Mouse (Mus musculus) heart, adult 2 months (tissue): ENCODE measurements around the gene Vps33b. TPM values are rescaled to one million over a fixed set of nuclear protein-coding genes. Genes with fewer than 3 reads are reported as not detected.
A peak's percentile ranks its signal among the peaks of the same experiment; 100 is the strongest.

Source experiments
- DNase-seq, 2 experiments: peaks; one replicate each; pipeline ENCODE4 v3.0.0; 2021
- H3K27ac ChIP-seq: fragments of 200-600 bp; 2 replicates; pipeline ENCODE4 v1.8.1; 2022
- H3K27me3 ChIP-seq: fragments of 200-500 bp; 2 replicates; pipeline ENCODE4 v1.6.1; 2012; ENCODE audit warnings: mild to moderate bottlenecking, low read length, inconsistent platforms, mixed read lengths; ENCODE audit not compliant: control insufficient read depth, insufficient read depth
- H3K36me3 ChIP-seq: fragments of 200-500 bp; 2 replicates; pipeline ENCODE4 v1.6.1; 2012; ENCODE audit warnings: low read length, inconsistent platforms; ENCODE audit not compliant: control insufficient read depth, insufficient read depth
- H3K4me1 ChIP-seq: fragments of 200-500 bp; 2 replicates; pipeline ENCODE4 v1.6.1; 2011; ENCODE audit warnings: low read length; ENCODE audit not compliant: control insufficient read depth, insufficient read depth
- H3K4me3 ChIP-seq: fragments of 200-600 bp; 2 replicates; pipeline ENCODE4 v1.8.1; 2022
- H3K79me2 ChIP-seq: fragments of 200-500 bp; replicated peaks from 2 replicates; pipeline ENCODE4 v1.6.1; 2012; ENCODE audit warnings: mild to moderate bottlenecking, inconsistent platforms, low read length, moderate library complexity, mixed read lengths; ENCODE audit not compliant: control insufficient read depth, insufficient read depth
- H3K9ac ChIP-seq: fragments of 200-500 bp; 2 replicates; pipeline ENCODE4 v1.6.1; 2012; ENCODE audit warnings: low read depth, mild to moderate bottlenecking, control low read depth, inconsistent platforms, low read length, mixed read lengths
- CTCF ChIP-seq: fragments of 200-600 bp; IDR thresholded peaks from 2 replicates; pipeline ENCODE4 v1.8.1; 2022; ENCODE audit warnings: antibody characterized with exemption, mild to moderate bottlenecking, moderate library complexity
- EP300 ChIP-seq: fragments of 200-500 bp; IDR thresholded peaks from 2 replicates; pipeline ENCODE4 v1.6.1; 2011; ENCODE audit warnings: low read depth, low read length, control low read depth; ENCODE audit not compliant: insufficient read depth
- POLR2A ChIP-seq: fragments of 200-500 bp; IDR thresholded peaks from 2 replicates; pipeline ENCODE4 v1.6.1; 2011; ENCODE audit warnings: mild to moderate bottlenecking, low read depth, low read length, control low read depth; ENCODE audit not compliant: insufficient read depth
- WGBS: fragments of 180-500 bp; shearing (Covaris S2); methylation state at CpG from one replicate; pipeline ENCODE4 v1.1.7; 2018; 5-methylcytosine and 5-hydroxymethylcytosine counted together
- intact Hi-C: fragments of 180-260 bp; cut with DNase I; formaldehyde crosslinking; loops from one replicate; pipeline ENCODE4 v1.15.1; 2025
- polyA plus RNA-seq: library from polyadenylated mRNA; depleted of rRNA; stranded (reverse); fragments of >200 nt; gene quantifications from 2 replicates; pipeline ENCODE4 v1.2.3, GENCODE M21; 2012; rRNA removed
- total RNA-seq, 2 experiments: library from RNA; stranded (reverse); gene quantifications; 2 replicates each; pipeline ENCODE4 v1.2.3; 2021

Vps33b gene
- total and polyA plus RNA-seq, 3 experiments: 5.1 to 6.2 (median 6.1) TPM

- DNase-seq: no peak
- H3K79me2 ChIP-seq: no peaks in the 10 kb centered on the region
- H3K27me3 ChIP-seq: no peaks in the 10 kb centered on the region
- no peak overlapping the region for H3K9ac ChIP-seq
- H3K27ac ChIP-seq: no peak overlapping the region
- H3K36me3 ChIP-seq: no peaks in the 10 kb centered on the region
- H3K4me1 ChIP-seq: peaks cover 5% of the 10 kb centered on the region
- H3K4me3 ChIP-seq: no peak overlapping the region
- WGBS: 64% methylated on average over 4 of the region's 4 CpGs
- no peak for TF ChIP-seq CTCF
- no peak for TF ChIP-seq EP300
- no peak for TF ChIP-seq POLR2A
- intact Hi-C loops: no loop called here
These were observed 65.4 kb downstream of the Vps33b start for GRCm38 (mm10) chr7:80334848-80335247.

- H3K4me3 ChIP-seq: no peak overlapping the region
- TF ChIP-seq EP300: no peak
- no peak for TF ChIP-seq POLR2A
- no peak for TF ChIP-seq CTCF
- no peaks in the 10 kb centered on the region for H3K27me3 ChIP-seq
- intact Hi-C loops: no loop called here
- H3K36me3 ChIP-seq: no peaks in the 10 kb centered on the region
- no peak overlapping the region for H3K27ac ChIP-seq
- H3K4me1 ChIP-seq: peaks cover 7% of the 10 kb centered on the region
- no peak overlapping the region for H3K9ac ChIP-seq
- DNase-seq: no peak
- H3K79me2 ChIP-seq: no peaks in the 10 kb centered on the region
- 81% methylated on average over 3 of the region's 3 CpGs for WGBS
These were observed 67.5 kb downstream of the Vps33b start for GRCm38 (mm10) chr7:80336932-80337331.

GRCm38 (mm10) chr7:80339371-80339770 lies 69.9 kb downstream of the Vps33b start:
- H3K4me3 ChIP-seq: peak overlapping the region; percentile 68
- peak overlapping the region; percentile 57 for H3K9ac ChIP-seq
- WGBS: 10% methylated on average over 17 of the region's 17 CpGs
- no peaks in the 10 kb centered on the region for H3K36me3 ChIP-seq
- intact Hi-C loops: no loop called here
- H3K27me3 ChIP-seq: no peaks in the 10 kb centered on the region
- no peaks in the 10 kb centered on the region for H3K79me2 ChIP-seq
- TF ChIP-seq POLR2A (no peak), CTCF (no peak), EP300 (no peak)
- H3K27ac ChIP-seq: peak overlapping the region; percentile 71
- H3K4me1 ChIP-seq: peaks cover 11% of the 10 kb centered on the region
- peak; percentile 36 to 58 for DNase-seq

- TF ChIP-seq CTCF: peak; percentile 93
- TF ChIP-seq POLR2A: peak; percentile 93
- peak; percentile 86 for TF ChIP-seq EP300
- no peaks in the 10 kb centered on the region for H3K79me2 ChIP-seq
These were observed 70.6 kb downstream of the Vps33b start for GRCm38 (mm10) chr7:80339793-80340628.

GRCm38 (mm10) chr7:80340793-80341192 lies 71.3 kb downstream of the Vps33b start, which contains the start of gene Unc45a:
Unc45a (minus strand) TSS chr7:80341005.
- peak; percentile 77 to 82 for DNase-seq
- Histone ChIP-seq H3K79me2 (no peaks in the 10 kb centered on the region), H3K27me3 (no peaks in the 10 kb centered on the region), H3K9ac (peak within 1 kb of the TSS; percentile 83), H3K27ac (peak within 1 kb of the TSS; percentile 95), H3K36me3 (no peaks in the 10 kb centered on the region), H3K4me3 (peak within 1 kb of the TSS; percentile 68), H3K4me1 (peaks cover 11% of the 10 kb centered on the region)
- WGBS: 2% methylated on average over 11 of the region's 11 CpGs
- TF ChIP-seq EP300 (0 out of 2 replicates have a peak, but pooled peaks have one; percentile 11), CTCF (peak; percentile 72), POLR2A (no peak)
- intact Hi-C loops: loop anchor here (1.0 kb wide), 2 partner anchors 16 to 30 kb away; partner anchors contain the start of gene Rccd1

More at GRCm38 (mm10) chr7:80339793-80340628, 70.6 kb downstream of the Vps33b start:
- Histone ChIP-seq H3K4me1 (peaks cover 11% of the 10 kb centered on the region), H3K4me3 (peak overlapping the region; percentile 68), H3K36me3 (no peaks in the 10 kb centered on the region), H3K27me3 (no peaks in the 10 kb centered on the region), H3K27ac (peak overlapping the region; percentile 95), H3K9ac (peak overlapping the region; percentile 83)
- intact Hi-C loops: no loop called here
- WGBS: under 1% methylated on average over 45 of the region's 45 CpGs
- peak; percentile 97 to 98 for DNase-seq

Other genes starting within 250 kb of the Vps33b start
- 10 to 100 TPM; 26.9 to 32.2 TPM for gene Zfp710, start 244.8 kb upstream of the Vps33b start, total RNA-seq
- 33.4 and 35.5 TPM in 2 replicates for gene Zfp710, start 244.8 kb upstream of the Vps33b start, polyA plus RNA-seq
- gene Idh2, start 154.3 kb upstream of the Vps33b start, total RNA-seq: 1,000 to 10,000 TPM; 1,877 to 2,293 TPM
- 1,651 and 1,954 TPM in 2 replicates for gene Idh2, start 154.3 kb upstream of the Vps33b start, polyA plus RNA-seq
- gene Sema4b, start 82.8 kb upstream of the Vps33b start, total RNA-seq: 10 to 100 TPM; 10.5 to 11.4 TPM
- gene Sema4b, start 82.8 kb upstream of the Vps33b start, polyA plus RNA-seq: 10.5 and 12.3 TPM in 2 replicates
- 10 to 100 TPM; 14.1 to 16.1 TPM for gene Cib1, start 36.8 kb upstream of the Vps33b start, total RNA-seq
- 35.1 and 38.4 TPM in 2 replicates for gene Cib1, start 36.8 kb upstream of the Vps33b start, polyA plus RNA-seq
- gene Gdpgp1, start 36.8 kb upstream of the Vps33b start, total RNA-seq: 1 to 10 TPM; 1.5 to 2.2 TPM
- 1.4 and 1.5 TPM in 2 replicates for gene Gdpgp1, start 36.8 kb upstream of the Vps33b start, polyA plus RNA-seq
- under 1 TPM; 0.23 to 0.39 TPM for gene Ttll13, start 23.3 kb upstream of the Vps33b start, total RNA-seq
- gene Ttll13, start 23.3 kb upstream of the Vps33b start, polyA plus RNA-seq: 0.20 and 0.23 TPM in 2 replicates
- gene Ngrn, start 8.4 kb upstream of the Vps33b start, total RNA-seq: 10 to 100 TPM; 22.9 to 27.2 TPM
- gene Ngrn, start 8.4 kb upstream of the Vps33b start, polyA plus RNA-seq: 16.8 and 26.2 TPM in 2 replicates
- 1 to 10 TPM in 1 of 2 experiments, under 1 TPM in 1; 0.47 to 1.5 TPM for gene Prc1, start 24.8 kb downstream of the Vps33b start, total RNA-seq
- 1.1 and 2.8 TPM in 2 replicates for gene Prc1, start 24.8 kb downstream of the Vps33b start, polyA plus RNA-seq
- 1 to 10 TPM; 5.6 to 6.1 TPM for gene Rccd1, start 54.8 kb downstream of the Vps33b start, total RNA-seq
- 7.0 and 7.4 TPM in 2 replicates for gene Rccd1, start 54.8 kb downstream of the Vps33b start, polyA plus RNA-seq
- 10 to 100 TPM; 15.8 to 16.8 TPM for gene Unc45a, start 71.4 kb downstream of the Vps33b start, total RNA-seq
- gene Unc45a, start 71.4 kb downstream of the Vps33b start, polyA plus RNA-seq: 23.0 and 24.0 TPM in 2 replicates
- 10 to 100 TPM; 30.0 to 39.9 TPM for gene Hddc3, start 73.5 kb downstream of the Vps33b start, total RNA-seq
- 47.7 and 77.5 TPM in 2 replicates for gene Hddc3, start 73.5 kb downstream of the Vps33b start, polyA plus RNA-seq
- gene Man2a2, start 101.7 kb downstream of the Vps33b start, total RNA-seq: 10 to 100 TPM; 55.7 to 58.7 TPM
- gene Man2a2, start 101.7 kb downstream of the Vps33b start, polyA plus RNA-seq: 75.8 and 82.4 TPM in 2 replicates
- 1 to 10 TPM; 8.9 to 9.8 TPM for gene Fes, start 118.3 kb downstream of the Vps33b start, total RNA-seq
- 15.4 and 17.3 TPM in 2 replicates for gene Fes, start 118.3 kb downstream of the Vps33b start, polyA plus RNA-seq
- 100 to 1,000 TPM; 108 to 129 TPM for gene Furin, start 135.8 kb downstream of the Vps33b start, total RNA-seq
- 64.9 and 79.4 TPM in 2 replicates for gene Furin, start 135.8 kb downstream of the Vps33b start, polyA plus RNA-seq